Mouse (Mus musculus) heart, postnatal 0 days (tissue): ENCODE data around the gene Tdp1.

Experiments used
- CTCF ChIP-seq: IDR thresholded peaks from 2 replicates; pipeline ENCODE4 v1.5.1; 2016; ENCODE audit warnings: antibody characterized with exemption, control low read depth, low read depth
- EP300 ChIP-seq: IDR thresholded peaks from 2 replicates; pipeline ENCODE4 v1.6.1; 2016; ENCODE audit warnings: antibody characterized with exemption, low read depth

- no peak for TF ChIP-seq CTCF
- TF ChIP-seq EP300: no peak
These were observed 34.3 kb upstream of the Tdp1 start for GRCm38 (mm10) chr12:99849996-99850395.
